Mouse (Mus musculus) olfactory bulb, adult 2 months (tissue): ENCODE measurements around the gene Fam72a. TPM values are rescaled to one million over a fixed set of nuclear protein-coding genes. Genes with fewer than 3 reads are reported as not detected.
A peak's percentile ranks its signal among the peaks of the same experiment; 100 is the strongest.

Experiments
- H3K27ac ChIP-seq: fragments of 200-500 bp; 2 replicates; pipeline ENCODE4 v1.5.1; 2012; ENCODE audit warnings: low read depth, low read length; ENCODE audit not compliant: insufficient read depth
- H3K4me1 ChIP-seq: fragments of 200-500 bp; 2 replicates; pipeline ENCODE4 v1.6.1; 2012; ENCODE audit warnings: low read length; ENCODE audit not compliant: control insufficient read depth, insufficient read depth
- H3K4me3 ChIP-seq: fragments of 200-500 bp; 2 replicates; pipeline ENCODE4 v1.5.1; 2012; ENCODE audit warnings: mild to moderate bottlenecking, low read depth, low read length, moderate library complexity; ENCODE audit not compliant: insufficient read depth
- CTCF ChIP-seq: fragments of 200-500 bp; IDR thresholded peaks from 2 replicates; pipeline ENCODE4 v1.5.1; 2012; ENCODE audit warnings: low read depth, mild to moderate bottlenecking, low read length, moderate library complexity; ENCODE audit not compliant: insufficient read depth
- POLR2A ChIP-seq: fragments of 200-500 bp; IDR thresholded peaks from 2 replicates; pipeline ENCODE4 v1.6.1; 2012; ENCODE audit warnings: mild to moderate bottlenecking, low read depth, low read length, moderate library complexity; ENCODE audit not compliant: insufficient read depth
- WGBS: fragments of 180-500 bp; shearing (Covaris S2); methylation state at CpG from one replicate; pipeline ENCODE4 v1.1.7; 2018; 5-methylcytosine and 5-hydroxymethylcytosine counted together
- polyA plus RNA-seq: library from polyadenylated mRNA; stranded (reverse); fragments of >200 nt; gene quantifications from 2 replicates; pipeline ENCODE4 v1.2.4, GENCODE M21; 2012; ENCODE audit warnings: low replicate concordance; ENCODE audit not compliant: missing spikeins, insufficient read depth, insufficient read length

Gene Fam72a
- polyA plus RNA-seq, 1 experiment: not detected

GRCm38 (mm10) chr1:131525101-131525585 is 2.6 kb upstream of the Fam72a start:
- H3K4me1 ChIP-seq: no peaks in the 10 kb centered on the region
- no peak for TF ChIP-seq POLR2A
- TF ChIP-seq CTCF: no peak
- peak overlapping the region; percentile 94 for H3K4me3 ChIP-seq
- under 1% methylated on average over 26 of the region's 26 CpGs for WGBS
- H3K27ac ChIP-seq: peak overlapping the region; percentile 65

DNA sequence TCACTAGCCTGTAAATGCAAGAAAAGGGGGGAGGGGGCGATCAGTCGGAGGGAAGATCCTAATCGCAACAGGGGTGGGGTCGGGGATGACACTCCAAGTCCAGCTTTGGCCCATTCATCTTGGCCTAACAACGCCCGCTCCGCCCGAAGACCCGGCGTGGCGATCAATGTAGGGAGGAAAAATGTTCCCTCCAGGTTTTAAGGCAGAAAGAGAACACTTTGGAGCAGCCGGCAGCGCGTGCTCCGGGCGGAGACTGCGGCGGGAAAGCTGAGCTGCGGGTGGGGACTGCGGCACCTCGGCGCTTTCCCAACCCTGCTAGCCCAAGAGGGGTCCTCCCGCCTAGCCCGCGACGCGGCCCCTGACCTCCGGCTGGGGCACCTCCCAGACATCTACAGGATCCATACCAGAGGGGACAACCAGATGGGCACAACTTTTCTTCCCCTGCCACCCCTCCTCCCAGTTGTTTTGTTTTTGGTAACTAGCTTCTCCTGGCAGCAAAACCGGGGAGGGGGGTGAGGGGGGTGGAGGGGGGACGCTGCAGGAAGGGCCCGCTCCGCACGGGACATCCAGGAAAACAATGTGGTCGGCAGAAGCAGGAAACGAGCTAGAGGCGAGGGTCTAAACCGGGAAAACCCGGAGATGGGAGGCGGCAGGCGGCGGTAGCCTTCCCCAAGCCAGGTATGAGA is 2.0 kb upstream of the Fam72a start:
- under 1% methylated on average over 41 of the region's 41 CpGs for WGBS
- Histone ChIP-seq H3K27ac (peak overlapping the region; percentile 74), H3K4me3 (peak overlapping the region; percentile 94), H3K4me1 (no peaks in the 10 kb centered on the region)
- TF ChIP-seq CTCF: no peak
- no peak for TF ChIP-seq POLR2A

GRCm38 (mm10) chr1:131526371-131527270 is 1.1 kb upstream of the Fam72a start:
- Histone ChIP-seq H3K4me3 (peak overlapping the region; percentile 94), H3K4me1 (no peaks in the 10 kb centered on the region), H3K27ac (peak overlapping the region; percentile 74)
- TF ChIP-seq POLR2A: peak; percentile 38; the same call in 1 of the 2 replicates
- no peak for TF ChIP-seq CTCF
- under 1% methylated on average over 81 of the region's 81 CpGs for WGBS

DNA sequence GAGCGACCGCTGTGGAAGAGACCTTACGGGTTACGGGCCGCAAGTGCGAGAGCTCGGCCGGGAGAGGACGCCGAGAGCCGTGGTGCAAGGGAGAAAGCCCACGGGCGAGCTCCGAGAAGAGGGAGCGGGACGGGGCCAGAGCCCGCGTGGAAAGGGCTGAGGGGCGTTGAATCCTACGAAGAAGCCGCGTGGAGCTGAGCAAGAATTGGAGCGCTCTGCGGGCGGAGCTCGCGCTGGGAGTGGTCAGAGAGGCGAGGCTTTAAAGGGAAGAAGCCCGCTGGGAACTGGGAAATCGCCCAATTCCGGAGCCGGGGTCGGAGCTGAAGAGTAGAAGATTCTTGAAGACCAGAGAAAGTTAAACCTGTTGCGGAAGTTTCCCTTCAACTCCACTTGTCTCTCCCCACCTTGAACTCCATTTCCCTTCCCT is 391 bp downstream of the Fam72a start:
- H3K4me1 ChIP-seq: no peaks in the 10 kb centered on the region
- H3K27ac ChIP-seq: no peak overlapping the region
- peak overlapping the region; percentile 66 for H3K4me3 ChIP-seq
- WGBS: under 1% methylated on average over 34 of the region's 34 CpGs
- TF ChIP-seq POLR2A (no peak), CTCF (no peak)

DNA sequence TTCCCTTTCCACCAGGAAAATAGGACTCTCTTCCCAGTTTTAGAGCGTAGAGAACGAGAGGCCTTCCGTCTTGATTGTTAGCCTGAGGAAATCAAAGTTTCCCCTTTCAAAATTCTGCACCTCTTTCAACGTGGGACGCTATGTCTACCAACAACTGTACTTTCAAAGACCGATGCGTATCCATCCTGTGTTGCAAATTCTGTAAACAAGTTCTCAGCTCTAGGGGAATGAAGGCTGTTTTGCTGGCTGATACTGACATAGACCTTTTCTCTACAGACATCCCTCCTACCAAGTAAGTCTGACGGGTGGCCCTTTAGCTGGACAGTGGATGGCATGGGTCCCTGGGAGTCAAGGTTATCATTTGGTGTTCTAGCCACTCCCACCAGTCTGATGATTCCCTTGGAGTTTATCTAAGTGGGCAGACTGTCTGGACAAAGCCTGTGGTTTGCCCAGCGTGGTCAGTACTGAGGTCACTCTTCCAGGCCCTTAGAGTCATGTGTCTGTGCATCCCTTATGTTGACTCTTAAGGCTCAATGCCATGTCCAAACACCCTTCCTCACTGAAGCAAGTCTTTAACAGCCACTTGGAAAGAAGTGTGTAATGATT is 961 bp downstream of the Fam72a start:
- no peaks in the 10 kb centered on the region for H3K4me1 ChIP-seq
- 4% methylated on average over 9 of the region's 9 CpGs for WGBS
- H3K27ac ChIP-seq: no peak overlapping the region
- H3K4me3 ChIP-seq: no peak overlapping the region
- TF ChIP-seq POLR2A (no peak), CTCF (no peak)

DNA sequence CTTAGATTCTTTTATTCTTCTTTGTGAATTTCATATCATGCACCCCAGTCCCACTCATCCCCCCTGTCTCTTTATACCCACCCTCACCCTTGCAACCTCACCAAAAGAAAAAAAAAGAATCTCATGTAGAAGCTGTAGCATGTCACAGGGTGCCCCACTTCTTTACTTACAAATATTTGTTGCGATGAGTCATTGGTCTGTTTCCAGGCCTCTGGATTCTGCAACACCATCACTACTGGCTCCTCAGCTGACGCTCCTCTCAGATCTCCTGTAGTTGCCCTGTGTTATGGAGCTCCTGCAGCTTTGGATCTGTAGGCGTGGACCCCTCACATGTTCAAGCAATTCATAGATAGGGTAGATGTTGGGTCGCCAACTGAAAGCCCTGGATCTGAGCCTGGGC is 12.1 kb downstream of the Fam72a start:
- Histone ChIP-seq H3K4me3 (no peak overlapping the region), H3K4me1 (no peaks in the 10 kb centered on the region), H3K27ac (no peak overlapping the region)
- TF ChIP-seq POLR2A (no peak), CTCF (no peak)
- WGBS: 82% methylated on average over 4 of the region's 4 CpGs

DNA sequence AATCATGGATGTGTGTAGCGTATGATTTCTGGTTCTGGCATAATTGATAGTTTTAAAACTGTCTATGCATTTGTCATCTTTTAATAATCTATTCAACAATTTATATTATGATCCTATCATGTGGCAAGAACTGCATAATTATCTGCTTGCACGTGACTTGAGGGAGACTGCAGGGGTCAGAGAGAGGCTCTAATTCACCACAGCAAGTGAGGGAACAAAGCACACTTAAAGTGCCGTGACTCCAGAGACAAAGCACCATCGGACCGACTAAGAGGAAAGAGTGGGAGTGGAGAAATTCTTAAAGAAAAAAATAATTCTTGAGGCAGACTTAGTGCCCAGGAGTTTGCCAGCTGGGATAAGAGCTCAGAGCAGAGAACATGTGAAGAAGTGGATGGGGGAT is 13.1 kb downstream of the Fam72a start:
- WGBS: 55% methylated on average over 5 of the region's 5 CpGs
- no peak overlapping the region for H3K4me3 ChIP-seq
- no peaks in the 10 kb centered on the region for H3K4me1 ChIP-seq
- TF ChIP-seq POLR2A (no peak), CTCF (no peak)
- no peak overlapping the region for H3K27ac ChIP-seq

- 39% methylated on average over 3 of the region's 3 CpGs for WGBS
- H3K27ac ChIP-seq: no peak overlapping the region
- H3K4me3 ChIP-seq: no peak overlapping the region
- no peaks in the 10 kb centered on the region for H3K4me1 ChIP-seq
- TF ChIP-seq CTCF: no peak
- TF ChIP-seq POLR2A: no peak
Observed at GRCm38 (mm10) chr1:131541431-131541830, 13.7 kb downstream of the Fam72a start.
